Mouse (Mus musculus) thymus, adult 2 months (tissue): Measurements from ENCODE around the gene Rpl3. TPM values are rescaled to one million over a fixed set of nuclear protein-coding genes. Genes with fewer than 3 reads are reported as not detected.
A peak's percentile ranks its signal among the peaks of the same experiment; 100 is the strongest.

Experiments used
- DNase-seq: peaks from one replicate; pipeline ENCODE4 v3.0.0; 2021
- H3K27ac ChIP-seq: fragments of 200-500 bp; 2 replicates; pipeline ENCODE4 v1.5.1; 2012; ENCODE audit warnings: low read length, control low read depth; ENCODE audit not compliant: control insufficient read depth, insufficient read depth
- H3K27me3 ChIP-seq: fragments of 200-500 bp; 2 replicates; pipeline ENCODE4 v1.6.1; 2012; ENCODE audit warnings: mild to moderate bottlenecking, low read length, moderate library complexity, mixed read lengths; ENCODE audit not compliant: control insufficient read depth, insufficient read depth
- H3K36me3 ChIP-seq: fragments of 200-500 bp; 2 replicates; pipeline ENCODE4 v1.6.1; 2012; ENCODE audit warnings: mild to moderate bottlenecking, low read length, moderate library complexity; ENCODE audit not compliant: control insufficient read depth, insufficient read depth
- H3K4me1 ChIP-seq: fragments of 200-500 bp; replicated peaks from 2 replicates; pipeline ENCODE4 v1.6.1; 2012; ENCODE audit warnings: low read length; ENCODE audit not compliant: control insufficient read depth, insufficient read depth
- H3K4me3 ChIP-seq: fragments of 200-500 bp; 2 replicates; pipeline ENCODE4 v1.5.1; 2012; ENCODE audit warnings: mild to moderate bottlenecking, low read length, control low read depth, moderate library complexity; ENCODE audit not compliant: control insufficient read depth, insufficient read depth
- CTCF ChIP-seq: fragments of 200-500 bp; IDR thresholded peaks from 2 replicates; pipeline ENCODE4 v1.5.1; 2012; ENCODE audit warnings: mild to moderate bottlenecking, control low read depth, low read length, moderate library complexity, borderline replicate concordance; ENCODE audit not compliant: control insufficient read depth, poor library complexity, insufficient read depth; ENCODE audit errors: extremely low read depth
- POLR2A ChIP-seq: fragments of 200-500 bp; IDR thresholded peaks from 2 replicates; pipeline ENCODE4 v1.6.1; 2012; ENCODE audit warnings: mild to moderate bottlenecking, low read length, control low read depth, moderate library complexity; ENCODE audit not compliant: control insufficient read depth, poor library complexity, insufficient read depth; ENCODE audit errors: extremely low read depth
- WGBS: fragments of 180-500 bp; shearing (Covaris S2); methylation state at CpG from one replicate; pipeline ENCODE4 v1.1.7; 2018; 5-methylcytosine and 5-hydroxymethylcytosine counted together
- polyA plus RNA-seq: library from polyadenylated mRNA; depleted of rRNA; stranded (reverse); fragments of >200 nt; gene quantifications from 2 replicates; pipeline ENCODE4 v1.2.3, GENCODE M21; 2012

Gene Rpl3
- polyA plus RNA-seq, 1 experiment = 627 TPM

DNA sequence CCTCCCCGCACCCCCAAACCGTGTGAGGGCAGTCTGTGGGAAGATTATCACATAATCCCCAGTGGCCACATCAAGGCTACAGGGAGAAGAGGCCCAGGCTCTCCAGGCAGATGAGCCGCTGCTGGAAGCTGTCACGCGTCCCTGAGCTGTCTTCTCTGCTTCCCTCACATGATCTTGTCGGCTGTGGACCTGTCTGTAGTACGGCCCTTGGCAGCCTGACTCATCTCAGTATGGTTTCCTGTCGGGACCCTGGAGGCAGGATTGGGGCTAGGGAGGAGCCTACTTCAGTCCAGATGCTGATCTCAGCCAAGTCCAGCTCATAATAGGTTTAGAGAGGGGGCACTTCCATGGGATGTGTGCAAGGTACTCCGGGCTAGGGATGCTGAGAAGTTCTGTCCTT, 7.1 kb upstream of the Rpl3 start:
- 31% methylated on average over 9 of the region's 9 CpGs for WGBS
- peaks cover 28% of the 10 kb centered on the region for H3K4me1 ChIP-seq

GRCm38 (mm10) chr15:80097999-80098461, 6.4 kb upstream of the Rpl3 start:
- H3K4me3 ChIP-seq = no peak overlapping the region
- no peaks in the 10 kb centered on the region for H3K36me3 ChIP-seq
- no peaks in the 10 kb centered on the region for H3K27me3 ChIP-seq
- TF ChIP-seq POLR2A (no peak), CTCF (no peak)
- H3K4me1 ChIP-seq = peaks cover 24% of the 10 kb centered on the region
- DNase-seq = no peak
- WGBS = 86% methylated on average over 8 of the region's 8 CpGs
- H3K27ac ChIP-seq = 0 out of 2 replicates have a peak overlapping the region, but pooled peaks have one; percentile 41

More for the DNA sequence above, 7.1 kb upstream of the Rpl3 start:
- no peak overlapping the region for H3K27ac ChIP-seq
- H3K4me3 ChIP-seq = no peak overlapping the region
- no peaks in the 10 kb centered on the region for H3K27me3 ChIP-seq
- DNase-seq = no peak
- TF ChIP-seq CTCF (no peak), POLR2A (no peak)
- H3K36me3 ChIP-seq = no peaks in the 10 kb centered on the region

GRCm38 (mm10) chr15:80096946-80097881, 5.5 kb upstream of the Rpl3 start:
- peak; percentile 39 for DNase-seq
- 20% methylated on average over 20 of the region's 20 CpGs for WGBS

GRCm38 (mm10) chr15:80096406-80096805, 4.7 kb upstream of the Rpl3 start:
- Histone ChIP-seq H3K36me3 (no peaks in the 10 kb centered on the region), H3K27me3 (no peaks in the 10 kb centered on the region; the same call in 1 of the 2 replicates), H3K4me3 (peak overlapping the region; percentile 10; the same call in 1 of the 2 replicates), H3K27ac (peak overlapping the region; percentile 46; the same call in 1 of the 2 replicates), H3K4me1 (peaks cover 32% of the 10 kb centered on the region)
- WGBS = 96% methylated on average over 10 of the region's 10 CpGs
- TF ChIP-seq CTCF = no peak
- TF ChIP-seq POLR2A = no peak
- DNase-seq = no peak

More at GRCm38 (mm10) chr15:80096946-80097881, 5.5 kb upstream of the Rpl3 start:
- Histone ChIP-seq H3K36me3 (no peaks in the 10 kb centered on the region), H3K4me3 (peak overlapping the region; percentile 10), H3K4me1 (peaks cover 24% of the 10 kb centered on the region), H3K27me3 (no peaks in the 10 kb centered on the region), H3K27ac (peak overlapping the region; percentile 78)
- TF ChIP-seq CTCF (peak; percentile 47; the same call in 1 of the 2 replicates), POLR2A (no peak)

- Histone ChIP-seq H3K27me3 (no peaks in the 10 kb centered on the region; the same call in 1 of the 2 replicates), H3K27ac (no peak overlapping the region), H3K4me1 (peaks cover 35% of the 10 kb centered on the region), H3K36me3 (no peaks in the 10 kb centered on the region), H3K4me3 (no peak overlapping the region)
- TF ChIP-seq CTCF (no peak), POLR2A (no peak)
- no peak for DNase-seq
- WGBS = 92% methylated on average over 1 of the region's 1 CpGs
Measured at GRCm38 (mm10) chr15:80095596-80095995, 3.9 kb upstream of the Rpl3 start.

- no peak overlapping the region for H3K4me3 ChIP-seq
- H3K36me3 ChIP-seq = no peaks in the 10 kb centered on the region
- no peak for TF ChIP-seq POLR2A
- TF ChIP-seq CTCF = no peak
- 97% methylated on average over 13 of the region's 13 CpGs for WGBS
- H3K27me3 ChIP-seq = no peaks in the 10 kb centered on the region; the same call in 1 of the 2 replicates
- no peak overlapping the region for H3K27ac ChIP-seq
- no peak for DNase-seq
- peaks cover 36% of the 10 kb centered on the region for H3K4me1 ChIP-seq
Measured at GRCm38 (mm10) chr15:80094201-80094600, 2.5 kb upstream of the Rpl3 start.
